Mouse (Mus musculus) embryonic facial prominence, embryonic 15.5 days (tissue): ENCODE measurements around the gene Zfhx2. TPM values are rescaled to one million over a fixed set of nuclear protein-coding genes. Genes with fewer than 3 reads are reported as not detected.

ENCODE experiments used
- ATAC-seq: fragments of 200-750 bp; cut with Nextera tagmentation; 2 replicates; pipeline ENCODE4 v1.8.0; 2017; ENCODE audit warnings: low read depth, moderate TSS enrichment; ENCODE audit not compliant: insufficient number of reproducible peaks, low FRiP score, low TSS enrichment
- H3K27ac ChIP-seq: fragments of 300-500 bp; sonication (generic); replicated peaks from 2 replicates; pipeline ENCODE4 v1.5.1; 2015; ENCODE audit warnings: mild to moderate bottlenecking, inconsistent platforms
- H3K27me3 ChIP-seq: fragments of 300-500 bp; sonication (generic); 2 replicates; pipeline ENCODE4 v1.6.1; 2015; ENCODE audit warnings: inconsistent platforms
- H3K36me3 ChIP-seq: fragments of 300-500 bp; sonication (generic); 2 replicates; pipeline ENCODE4 v1.6.1; 2015; ENCODE audit warnings: mild to moderate bottlenecking, inconsistent platforms
- H3K4me1 ChIP-seq: fragments of 300-500 bp; sonication (generic); 2 replicates; pipeline ENCODE4 v1.6.1; 2015; ENCODE audit warnings: inconsistent platforms
- H3K4me2 ChIP-seq: fragments of 300-500 bp; sonication (generic); replicated peaks from 2 replicates; pipeline ENCODE4 v1.6.1; 2015; ENCODE audit warnings: mild to moderate bottlenecking, inconsistent platforms
- H3K4me3 ChIP-seq: fragments of 300-500 bp; sonication (generic); replicated peaks from 2 replicates; pipeline ENCODE4 v1.5.1; 2015; ENCODE audit warnings: mild to moderate bottlenecking, inconsistent platforms
- H3K9ac ChIP-seq: fragments of 300-500 bp; sonication (generic); 2 replicates; pipeline ENCODE4 v1.6.1; 2015; ENCODE audit warnings: inconsistent platforms
- H3K9me3 ChIP-seq: fragments of 300-500 bp; sonication (generic); replicated peaks from 2 replicates; pipeline ENCODE4 v1.6.1; 2016; ENCODE audit warnings: inconsistent platforms
- WGBS: fragments of 180-500 bp; shearing (Covaris S2); methylation state at CpG from one replicate; pipeline ENCODE4 v1.1.7; 2015; 5-methylcytosine and 5-hydroxymethylcytosine counted together
- polyA plus RNA-seq: library from polyadenylated mRNA; unstranded; fragments of >200 nt; fragmentation: Nextera tagmentation; extraction: Ambion mirVana; gene quantifications from 2 replicates; pipeline ENCODE4 v1.2.1, GENCODE M21; 2015

Zfhx2 gene
- polyA plus RNA-seq, result 4.2 and 5.0 TPM in 2 replicates

GRCm38 (mm10) chr14:55092011-55092577 lies at the start of gene Zfhx2:
Gene Zfhx2, minus strand, starts transcription at chr14:55092324.
- H3K4me1 ChIP-seq, result peaks cover 43% of the 10 kb centered on the region
- peak; percentile 90 for ATAC-seq
- under 1% methylated on average over 34 of the region's 34 CpGs for WGBS
- no peaks in the 10 kb centered on the region for H3K9me3 ChIP-seq
- peak within 1 kb of the TSS; percentile 76 for H3K4me2 ChIP-seq
- no peaks in the 10 kb centered on the region for H3K27me3 ChIP-seq
- H3K36me3 ChIP-seq, result no peaks in the 10 kb centered on the region
- H3K9ac ChIP-seq, result peak within 1 kb of the TSS; percentile 47
- peak within 1 kb of the TSS; percentile 56 for H3K4me3 ChIP-seq
- H3K27ac ChIP-seq, result peak within 1 kb of the TSS; percentile 65

- 48% methylated on average over 7 of the region's 7 CpGs for WGBS
- no peak overlapping the region for H3K4me3 ChIP-seq
- H3K27ac ChIP-seq, result no peak overlapping the region
- no peak overlapping the region for H3K4me2 ChIP-seq
- no peaks in the 10 kb centered on the region for H3K27me3 ChIP-seq
- H3K9me3 ChIP-seq, result no peaks in the 10 kb centered on the region
- no peaks in the 10 kb centered on the region for H3K4me1 ChIP-seq
- no peaks in the 10 kb centered on the region for H3K36me3 ChIP-seq
- ATAC-seq, result no peak
- H3K9ac ChIP-seq, result no peak overlapping the region
Measured at GRCm38 (mm10) chr14:55139313-55139712, 47.2 kb upstream of the Zfhx2 start.

- no peak overlapping the region for H3K4me3 ChIP-seq
- H3K27ac ChIP-seq, result no peak overlapping the region
- H3K9ac ChIP-seq, result no peak overlapping the region
- no peaks in the 10 kb centered on the region for H3K36me3 ChIP-seq
- H3K27me3 ChIP-seq, result no peaks in the 10 kb centered on the region
- H3K9me3 ChIP-seq, result no peaks in the 10 kb centered on the region
- H3K4me2 ChIP-seq, result no peak overlapping the region
- no peak for ATAC-seq
- WGBS, result 67% methylated on average over 8 of the region's 8 CpGs
- no peaks in the 10 kb centered on the region for H3K4me1 ChIP-seq
Measured at GRCm38 (mm10) chr14:55135676-55136075, 43.6 kb upstream of the Zfhx2 start.

GRCm38 (mm10) chr14:55126521-55126920 lies 34.4 kb upstream of the Zfhx2 start:
- Histone ChIP-seq H3K36me3 (no peaks in the 10 kb centered on the region), H3K9ac (no peak overlapping the region), H3K4me2 (no peak overlapping the region), H3K9me3 (no peaks in the 10 kb centered on the region), H3K4me3 (no peak overlapping the region), H3K27me3 (no peaks in the 10 kb centered on the region), H3K4me1 (peaks cover 10% of the 10 kb centered on the region), H3K27ac (no peak overlapping the region)
- no peak for ATAC-seq
- WGBS, result 82% methylated on average over 7 of the region's 7 CpGs

- H3K27me3 ChIP-seq, result no peaks in the 10 kb centered on the region
- H3K36me3 ChIP-seq, result no peaks in the 10 kb centered on the region
- no peak overlapping the region for H3K4me2 ChIP-seq
- H3K27ac ChIP-seq, result no peak overlapping the region
- no peak for ATAC-seq
- no peak overlapping the region for H3K4me3 ChIP-seq
- WGBS, result 76% methylated on average over 5 of the region's 5 CpGs
- no peak overlapping the region for H3K9ac ChIP-seq
- no peaks in the 10 kb centered on the region for H3K9me3 ChIP-seq
- peaks cover 10% of the 10 kb centered on the region for H3K4me1 ChIP-seq
Measured at GRCm38 (mm10) chr14:55125711-55126110, 33.6 kb upstream of the Zfhx2 start.

- Histone ChIP-seq H3K27ac (peak overlapping the region; percentile 0; the same call in 1 of the 2 replicates), H3K9me3 (no peaks in the 10 kb centered on the region), H3K9ac (no peak overlapping the region), H3K4me1 (peaks cover 10% of the 10 kb centered on the region), H3K4me2 (peak overlapping the region; percentile 35), H3K4me3 (0 out of 2 replicates have a peak overlapping the region, but pooled peaks have one; percentile 13), H3K27me3 (no peaks in the 10 kb centered on the region), H3K36me3 (no peaks in the 10 kb centered on the region)
- peak; percentile 3; the same call in 1 of the 2 replicates for ATAC-seq
- WGBS, result 20% methylated on average over 8 of the region's 8 CpGs
Measured at GRCm38 (mm10) chr14:55122359-55122758, 30.2 kb upstream of the Zfhx2 start.

- Histone ChIP-seq H3K27me3 (no peaks in the 10 kb centered on the region), H3K36me3 (no peaks in the 10 kb centered on the region), H3K27ac (no peak overlapping the region), H3K4me1 (peaks cover 11% of the 10 kb centered on the region), H3K4me3 (0 out of 2 replicates have a peak overlapping the region, but pooled peaks have one; percentile 13), H3K9ac (no peak overlapping the region), H3K9me3 (no peaks in the 10 kb centered on the region), H3K4me2 (peak overlapping the region; percentile 35)
- peak; percentile 83 for ATAC-seq
- 6% methylated on average over 5 of the region's 5 CpGs for WGBS
Measured at GRCm38 (mm10) chr14:55121947-55122346, 29.8 kb upstream of the Zfhx2 start.

GRCm38 (mm10) chr14:55119421-55120134 lies 27.5 kb upstream of the Zfhx2 start:
- no peak overlapping the region for H3K4me2 ChIP-seq
- no peak for ATAC-seq
- WGBS, result 72% methylated on average over 4 of the region's 4 CpGs

GRCm38 (mm10) chr14:55118852-55119251 lies 26.7 kb upstream of the Zfhx2 start:
- Histone ChIP-seq H3K4me1 (peaks cover 42% of the 10 kb centered on the region), H3K4me3 (no peak overlapping the region), H3K36me3 (no peaks in the 10 kb centered on the region), H3K27me3 (peaks cover 9% of the 10 kb centered on the region), H3K4me2 (no peak overlapping the region), H3K9ac (no peak overlapping the region), H3K9me3 (no peaks in the 10 kb centered on the region), H3K27ac (no peak overlapping the region)
- ATAC-seq, result no peak
- WGBS, result 78% methylated on average over 4 of the region's 4 CpGs

More at GRCm38 (mm10) chr14:55119421-55120134, 27.5 kb upstream of the Zfhx2 start:
- Histone ChIP-seq H3K27ac (no peak overlapping the region), H3K9me3 (no peaks in the 10 kb centered on the region), H3K4me1 (peaks cover 35% of the 10 kb centered on the region), H3K36me3 (no peaks in the 10 kb centered on the region), H3K27me3 (peaks cover 6% of the 10 kb centered on the region; the same call in 1 of the 2 replicates), H3K4me3 (no peak overlapping the region), H3K9ac (no peak overlapping the region)

- Histone ChIP-seq H3K4me1 (peaks cover 35% of the 10 kb centered on the region), H3K9me3 (no peaks in the 10 kb centered on the region), H3K27ac (no peak within 1 kb of the TSS; the same call in 1 of the 2 replicates), H3K27me3 (peaks cover 21% of the 10 kb centered on the region), H3K9ac (no peak within 1 kb of the TSS), H3K4me2 (peak within 1 kb of the TSS; percentile 99), H3K36me3 (no peaks in the 10 kb centered on the region), H3K4me3 (peak within 1 kb of the TSS; percentile 63)
- 5% methylated on average over 21 of the region's 21 CpGs for WGBS
- no peak for ATAC-seq
Measured at GRCm38 (mm10) chr14:55116425-55117200, 24.5 kb upstream of the Zfhx2 start, which contains the start of gene Jph4. Gene Jph4, minus strand, starts transcription at chr14:55116935.

- H3K9ac ChIP-seq, result no peak overlapping the region
- H3K27me3 ChIP-seq, result peaks cover 21% of the 10 kb centered on the region
- no peak overlapping the region for H3K27ac ChIP-seq
- peak overlapping the region; percentile 99 for H3K4me2 ChIP-seq
- under 1% methylated on average over 8 of the region's 8 CpGs for WGBS
- H3K9me3 ChIP-seq, result no peaks in the 10 kb centered on the region
- H3K4me1 ChIP-seq, result peaks cover 35% of the 10 kb centered on the region
- peak overlapping the region; percentile 63 for H3K4me3 ChIP-seq
- H3K36me3 ChIP-seq, result no peaks in the 10 kb centered on the region
- ATAC-seq, result no peak
Measured at GRCm38 (mm10) chr14:55115846-55116245, 23.7 kb upstream of the Zfhx2 start.
